Mouse (Mus musculus) heart, embryonic 14.5 days (tissue): Measurements from ENCODE around the gene Arhgef3. TPM values are rescaled to one million over a fixed set of nuclear protein-coding genes. Genes with fewer than 3 reads are reported as not detected.
A peak's percentile ranks its signal among the peaks of the same experiment; 100 is the strongest.
"Not testable (repeated sequence)": the region's sequence is repeated elsewhere in the genome, so short reads cannot be mapped to it uniquely, and the experiment has no call there.

Source experiments
- ATAC-seq: fragments of 200-750 bp; cut with Nextera tagmentation; 2 replicates; pipeline ENCODE4 v1.8.0; 2017; ENCODE audit warnings: low read depth, moderate TSS enrichment; ENCODE audit not compliant: insufficient number of reproducible peaks, insufficient read depth, low FRiP score
- H3K27ac ChIP-seq, 2 experiments: fragments of 200-500 bp in 1 of 2; fragments of 300-500 bp in 1 of 2; sonication (generic) in 1 of 2; replicated peaks in 1 of 2; 2 replicates each; pipeline ENCODE4 v1.5.1; 2012 to 2014; ENCODE audit warnings: low read depth in 2 of 2, low read length in 2 of 2, control low read depth in 1 of 2, mild to moderate bottlenecking in 1 of 2, mixed read lengths in 1 of 2; ENCODE audit not compliant: control insufficient read depth in 1 of 2, insufficient read depth in 1 of 2
- H3K27me3 ChIP-seq: fragments of 300-500 bp; sonication (generic); 2 replicates; pipeline ENCODE4 v1.6.1; 2014; ENCODE audit warnings: mild to moderate bottlenecking, low read length, control low read depth; ENCODE audit not compliant: control insufficient read depth, insufficient read depth
- H3K36me3 ChIP-seq: fragments of 300-500 bp; sonication (generic); 2 replicates; pipeline ENCODE4 v1.6.1; 2014; ENCODE audit warnings: mild to moderate bottlenecking, control low read depth, low read length, mixed read lengths; ENCODE audit not compliant: control insufficient read depth, insufficient read depth
- H3K4me1 ChIP-seq, 2 experiments: fragments of 200-500 bp in 1 of 2; fragments of 300-500 bp in 1 of 2; sonication (generic) in 1 of 2; 2 replicates each; pipeline ENCODE4 v1.6.1; 2012 to 2014; ENCODE audit warnings: low read length in 2 of 2, control low read depth in 1 of 2, mixed read lengths in 1 of 2; ENCODE audit not compliant: control insufficient read depth in 2 of 2, insufficient read depth in 2 of 2
- H3K4me2 ChIP-seq: fragments of 300-500 bp; sonication (generic); 2 replicates; pipeline ENCODE4 v1.6.1; 2014; ENCODE audit warnings: mild to moderate bottlenecking, low read length
- H3K4me3 ChIP-seq, 2 experiments: fragments of 200-500 bp in 1 of 2; fragments of 300-500 bp in 1 of 2; sonication (generic) in 1 of 2; 2 replicates each; pipeline ENCODE4 v1.5.1; 2012 to 2014; ENCODE audit warnings: low read length in 2 of 2, mild to moderate bottlenecking in 2 of 2, control low read depth in 1 of 2, low read depth in 1 of 2, moderate library complexity in 1 of 2; ENCODE audit not compliant: control insufficient read depth in 1 of 2, insufficient read depth in 1 of 2
- H3K9ac ChIP-seq: fragments of 300-500 bp; sonication (generic); 2 replicates; pipeline ENCODE4 v1.6.1; 2014; ENCODE audit warnings: mild to moderate bottlenecking, low read length
- H3K9me3 ChIP-seq: fragments of 300-500 bp; sonication (generic); 2 replicates; pipeline ENCODE4 v1.6.1; 2016; ENCODE audit warnings: low read length, control low read depth; ENCODE audit not compliant: control insufficient read depth
- WGBS: fragments of 180-500 bp; shearing (Covaris S2); extraction: QIAGEN DNeasy Blood & Tissue Kit; methylation state at CpG from one replicate; pipeline ENCODE4 v1.1.7; 2014; 5-methylcytosine and 5-hydroxymethylcytosine counted together
- polyA plus RNA-seq: library from polyadenylated mRNA; unstranded; fragments of >200 nt; fragmentation: Nextera tagmentation; extraction: Ambion mirVana; gene quantifications from 2 replicates; pipeline ENCODE4 v1.2.1, GENCODE M21; 2014

Arhgef3 gene
- polyA plus RNA-seq, 1 experiment from 2014 or later = 15.4 TPM

DNA sequence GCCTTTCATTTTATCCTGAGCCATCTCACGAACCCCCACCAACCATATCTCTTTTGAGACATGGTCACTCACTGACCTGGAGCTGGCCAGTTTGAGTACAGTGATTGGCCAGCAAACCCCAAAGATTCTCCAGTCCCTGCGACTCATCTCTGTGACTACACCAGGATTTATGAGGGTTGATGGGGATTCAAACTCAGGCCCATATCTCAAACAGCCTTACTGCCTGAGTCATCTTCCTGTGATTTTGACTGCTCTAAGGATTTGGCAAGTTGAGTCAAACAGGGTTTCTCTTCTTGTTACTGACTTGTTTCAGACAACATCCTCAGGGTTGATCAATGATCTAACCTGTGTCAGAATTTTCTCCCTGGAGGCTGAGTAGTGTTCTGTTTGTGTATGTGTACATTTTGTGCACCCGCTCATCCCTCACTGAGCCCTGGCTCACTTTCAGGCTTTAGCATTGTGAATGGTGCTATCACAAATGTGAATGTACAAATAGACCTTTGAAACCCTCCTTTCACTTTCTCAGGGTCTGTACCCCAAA is 124.9 kb downstream of the Arhgef3 start:
- Histone ChIP-seq H3K27ac (no peak overlapping the region), H3K27me3 (no peaks in the 10 kb centered on the region), H3K9me3 (no peaks in the 10 kb centered on the region), H3K36me3 (no peaks in the 10 kb centered on the region), H3K4me2 (no peak overlapping the region), H3K4me3 (no peak overlapping the region), H3K4me1 (peaks cover 22 to 23% of the 10 kb centered on the region in 2 experiments), H3K9ac (no peak overlapping the region)
- WGBS = 77% methylated on average over 3 of the region's 3 CpGs
- ATAC-seq = no peak

- no peaks in the 10 kb centered on the region for H3K36me3 ChIP-seq
- ATAC-seq = peak; percentile 33; the same call in 1 of the 2 replicates
- H3K9me3 ChIP-seq = no peaks in the 10 kb centered on the region
- H3K4me1 ChIP-seq = peaks cover 19 to 20% of the 10 kb centered on the region in 2 experiments
- no peak overlapping the region for H3K4me2 ChIP-seq
- WGBS = 49% methylated on average over 8 of the region's 8 CpGs
- H3K27me3 ChIP-seq = no peaks in the 10 kb centered on the region
- no peak overlapping the region for H3K4me3 ChIP-seq
- H3K9ac ChIP-seq = no peak overlapping the region
- H3K27ac ChIP-seq = 0 out of 4 replicates have a peak overlapping the region, but pooled peaks of 1 of the 2 experiments have one; percentile 30
Observed at GRCm38 (mm10) chr14:27242253-27242652, 127.6 kb downstream of the Arhgef3 start.

GRCm38 (mm10) chr14:27242769-27243168 is 128.1 kb downstream of the Arhgef3 start:
- H3K36me3 ChIP-seq = no peaks in the 10 kb centered on the region
- peaks cover 15 to 17% of the 10 kb centered on the region in 2 experiments for H3K4me1 ChIP-seq
- no peak overlapping the region for H3K4me3 ChIP-seq
- ATAC-seq = no peak
- no peak overlapping the region for H3K9ac ChIP-seq
- WGBS = 76% methylated on average over 2 of the region's 2 CpGs
- H3K27ac ChIP-seq = 0 out of 4 replicates have a peak overlapping the region, but pooled peaks of 1 of the 2 experiments have one; percentile 30
- no peaks in the 10 kb centered on the region for H3K9me3 ChIP-seq
- no peak overlapping the region for H3K4me2 ChIP-seq
- H3K27me3 ChIP-seq = no peaks in the 10 kb centered on the region

GRCm38 (mm10) chr14:27243585-27243984 is 128.9 kb downstream of the Arhgef3 start:
- H3K4me2 ChIP-seq = no peak overlapping the region
- H3K9me3 ChIP-seq = no peaks in the 10 kb centered on the region
- no peak overlapping the region for H3K4me3 ChIP-seq
- ATAC-seq = no peak
- H3K27ac ChIP-seq = no peak overlapping the region
- H3K36me3 ChIP-seq = no peaks in the 10 kb centered on the region
- 81% methylated on average over 5 of the region's 5 CpGs for WGBS
- no peak overlapping the region for H3K9ac ChIP-seq
- no peaks in the 10 kb centered on the region for H3K27me3 ChIP-seq
- H3K4me1 ChIP-seq = peaks cover 9 to 11% of the 10 kb centered on the region in 2 experiments; a peak in 3 of 4 replicates

- H3K9ac ChIP-seq = no peak overlapping the region
- peaks cover 9 to 11% of the 10 kb centered on the region in 2 experiments; a peak in 3 of 4 replicates for H3K4me1 ChIP-seq
- H3K36me3 ChIP-seq = no peaks in the 10 kb centered on the region
- H3K27ac ChIP-seq = no peak overlapping the region
- no peak for ATAC-seq
- no peak overlapping the region for H3K4me2 ChIP-seq
- no peaks in the 10 kb centered on the region for H3K9me3 ChIP-seq
- H3K27me3 ChIP-seq = no peaks in the 10 kb centered on the region
- WGBS = 71% methylated on average over 3 of the region's 3 CpGs
- no peak overlapping the region for H3K4me3 ChIP-seq
Observed at GRCm38 (mm10) chr14:27244898-27245297, 130.2 kb downstream of the Arhgef3 start.

- Histone ChIP-seq H3K4me3 (no peak overlapping the region), H3K27me3 (no peaks in the 10 kb centered on the region), H3K4me1 (peaks cover 9 to 11% of the 10 kb centered on the region in 2 experiments; a peak in 3 of 4 replicates), H3K36me3 (no peaks in the 10 kb centered on the region), H3K9me3 (no peaks in the 10 kb centered on the region), H3K9ac (no peak overlapping the region), H3K4me2 (no peak overlapping the region), H3K27ac (peak overlapping the region; percentile 3 to 62; a peak in 3 of 4 replicates)
- 81% methylated on average over 5 of the region's 5 CpGs for WGBS
- ATAC-seq = no peak
Observed at GRCm38 (mm10) chr14:27246424-27246823, 131.7 kb downstream of the Arhgef3 start.

DNA sequence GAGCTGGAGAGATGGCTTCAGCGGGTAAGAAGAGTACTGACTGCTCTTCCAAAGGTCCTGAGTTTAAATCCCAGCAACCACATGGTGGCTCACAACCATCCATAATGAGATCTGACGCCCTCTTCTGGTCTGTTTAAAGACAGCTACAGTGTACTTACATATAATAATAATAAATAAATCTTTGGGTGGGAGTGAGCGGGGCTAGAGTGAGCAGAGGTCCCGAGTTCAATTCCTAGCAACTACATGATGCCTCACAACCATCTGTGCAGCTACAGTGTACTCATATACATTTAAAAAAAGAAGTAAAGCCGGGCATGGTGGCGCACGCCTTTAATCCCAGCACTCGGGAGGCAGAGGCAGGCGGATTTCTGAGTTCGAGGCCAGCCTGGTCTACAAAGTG is 132.2 kb downstream of the Arhgef3 start:
- not testable (repeated sequence) for H3K9ac ChIP-seq, H3K4me3 ChIP-seq, H3K9me3 ChIP-seq, H3K4me2 ChIP-seq, ATAC-seq, H3K36me3 ChIP-seq, H3K27me3 ChIP-seq, H3K27ac ChIP-seq
- 85% methylated on average over 10 of the region's 10 CpGs for WGBS
- H3K4me1 ChIP-seq = peaks cover 8 to 10% of the 10 kb centered on the region in 2 experiments; a peak in 3 of 4 replicates

- Histone ChIP-seq H3K4me2 (no peak overlapping the region), H3K9ac (no peak overlapping the region), H3K36me3 (no peaks in the 10 kb centered on the region), H3K27ac (no peak overlapping the region; a peak in 1 of 4 replicates), H3K4me3 (no peak overlapping the region), H3K9me3 (no peaks in the 10 kb centered on the region), H3K27me3 (no peaks in the 10 kb centered on the region), H3K4me1 (peaks cover 0 to 3% of the 10 kb centered on the region in 2 experiments; a peak in 1 of 4 replicates)
- WGBS = 58% methylated on average over 1 of the region's 1 CpGs
- no peak for ATAC-seq
Observed at GRCm38 (mm10) chr14:27249121-27249520, 134.4 kb downstream of the Arhgef3 start.
